Mouse (Mus musculus) olfactory bulb, adult 2 months (tissue): Measurements from ENCODE around the gene Cxcl10.

Experiments
- CTCF ChIP-seq: fragments of 200-500 bp; IDR thresholded peaks from 2 replicates; pipeline ENCODE4 v1.5.1; 2012; ENCODE audit warnings: low read depth, mild to moderate bottlenecking, low read length, moderate library complexity; ENCODE audit not compliant: insufficient read depth
- POLR2A ChIP-seq: fragments of 200-500 bp; IDR thresholded peaks from 2 replicates; pipeline ENCODE4 v1.6.1; 2012; ENCODE audit warnings: mild to moderate bottlenecking, low read depth, low read length, moderate library complexity; ENCODE audit not compliant: insufficient read depth

DNA sequence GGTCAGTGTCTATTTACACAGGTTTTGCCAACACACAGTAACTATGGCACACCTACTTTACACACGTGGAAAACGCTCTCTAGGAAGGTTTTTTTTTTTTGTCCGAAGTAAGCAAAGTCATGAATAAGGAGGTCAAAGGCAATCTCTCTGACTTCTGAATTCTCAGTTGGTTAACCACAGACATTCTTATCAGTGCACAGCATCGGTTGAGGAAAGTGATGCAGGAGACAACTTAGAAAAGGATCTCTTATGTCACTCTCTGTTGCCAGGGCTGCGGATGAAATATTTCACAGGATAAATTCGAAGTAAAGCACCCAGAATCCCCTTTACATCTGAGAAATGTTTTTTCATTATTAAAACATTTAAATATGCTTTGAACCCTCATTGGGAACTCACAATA is 21.3 kb downstream of the Cxcl10 start:
- TF ChIP-seq CTCF (no peak), POLR2A (no peak)
